28 mouse cellular contexts compared by ENCODE assay signal in genomic region chr10:128030860-128031259, GRCm38 (mm10). TPM values are rescaled to one million over a fixed set of nuclear protein-coding genes. Genes with fewer than 3 reads are reported as not detected.
A peak's percentile ranks its signal among the peaks of the same experiment; 100 is the strongest.
DNase-seq lines count a peak whose midpoint lies in the region; ATAC-seq and TF ChIP-seq lines count a peak whose summit lies in the region.
"Had no signal": no experiment of that assay in that cellular context is flagged by ENCODE, and none has a peak within 500 bp of the region (broad histone marks: within the 10 kb centered on the region; RNA-seq: fewer than 3 reads in every experiment).

No protein-coding gene starts in this region.

- no peak overlapping the region for H3K9ac ChIP-seq in kidney, postnatal 0 days (ENCODE audit: low read depth, low read length)
- H3K9ac ChIP-seq: embryonic facial prominence, embryonic 13.5 days; embryonic facial prominence, embryonic 15.5 days; forebrain, embryonic 12.5 days had no signal

- H3K27ac ChIP-seq in kidney, postnatal 0 days, result no peak overlapping the region
- H3K27ac ChIP-seq: embryonic facial prominence, embryonic 13.5 days; embryonic facial prominence, embryonic 15.5 days; forebrain, embryonic 10.5 days; forebrain, embryonic 12.5 days had no signal

- no peaks in the 10 kb centered on the region for H3K9me3 ChIP-seq in kidney, postnatal 0 days (replicated peaks; ENCODE audit: low read length)
- no peaks in the 10 kb centered on the region for H3K9me3 ChIP-seq in megakaryocyte, embryonic 14.5 days
- H3K9me3 ChIP-seq: embryonic facial prominence, embryonic 13.5 days; embryonic facial prominence, embryonic 15.5 days; forebrain, embryonic 10.5 days; forebrain, embryonic 12.5 days had no signal

- no peaks in the 10 kb centered on the region for H3K27me3 ChIP-seq in kidney, postnatal 0 days (ENCODE audit: insufficient read depth, low read length)
- H3K27me3 ChIP-seq in megakaryocyte, embryonic 14.5 days (replicated peaks), result no peaks in the 10 kb centered on the region
- H3K27me3 ChIP-seq: embryonic facial prominence, embryonic 13.5 days; embryonic facial prominence, embryonic 15.5 days; forebrain, embryonic 12.5 days; Patski had no signal

- 0 out of 2 replicates have a peak, but pooled peaks cover 6% of the 10 kb centered on the region for H3K36me3 ChIP-seq in kidney, postnatal 0 days (ENCODE audit: insufficient read depth, low read length)
- peaks cover 34% of the 10 kb centered on the region for H3K36me3 ChIP-seq in megakaryocyte, embryonic 14.5 days (replicated peaks; ENCODE audit: low read length)

- no peak overlapping the region for H3K4me3 ChIP-seq in kidney, postnatal 0 days (replicated peaks; ENCODE audit: low read depth, low read length)
- H3K4me3 ChIP-seq in megakaryocyte, embryonic 14.5 days (replicated peaks), result peak overlapping the region; percentile 14
- H3K4me3 ChIP-seq: embryonic facial prominence, embryonic 13.5 days; embryonic facial prominence, embryonic 15.5 days; erythroblast, embryonic 14.5 days; forebrain, embryonic 10.5 days; forebrain, embryonic 12.5 days had no signal

- H3K4me2 ChIP-seq in kidney, postnatal 0 days (ENCODE audit: low read length), result no peak overlapping the region
- H3K4me2 ChIP-seq: embryonic facial prominence, embryonic 13.5 days; embryonic facial prominence, embryonic 15.5 days; forebrain, embryonic 12.5 days had no signal

- no peak for TF ChIP-seq CTCF in kidney, postnatal 0 days (IDR thresholded peaks at IDR 0.05; ENCODE audit: low read depth)

- peak; percentile 54 for DNase-seq in kidney, postnatal 0 days (ENCODE audit: low spot score)
- DNase-seq in kidney, postnatal 36 days, result no peak
- DNase-seq in adipocyte (ENCODE audit: low spot score), result no peak
- DNase-seq: adrenal gland, adult 2 months; adrenal gland, postnatal 10 days; adrenal gland, postnatal 25 days; cerebellum, adult 11 months; cerebellum, adult 18-20 months; cerebellum, adult 8-10 months; cerebellum, adult 9-11 months; cerebellum, postnatal 14 days; cerebellum, postnatal 36 days; embryo, embryonic 11 days had no signal

- peaks cover 6% of the 10 kb centered on the region; the same call in 1 of the 2 replicates for H3K4me1 ChIP-seq in kidney, postnatal 0 days (replicated peaks; ENCODE audit: insufficient read depth, low read length)
- H3K4me1 ChIP-seq in megakaryocyte, embryonic 14.5 days, result peaks cover 35% of the 10 kb centered on the region

- 44% methylated on average over 2 of the region's 2 CpGs for WGBS in kidney, postnatal 0 days

- no peak for ATAC-seq in kidney, postnatal 0 days (replicated peaks; ENCODE audit: low FRiP score, low read depth)
- no peak for ATAC-seq in megakaryocyte, adult 5-6 weeks (ENCODE audit: poor library complexity, severe bottlenecking)
- ATAC-seq: activated CD4-positive, CD25-positive, alpha-beta regulatory T cell, adult 4 months; forebrain, embryonic 14.5 days; forebrain, embryonic 16.5 days; Patski had no signal

RNA-seq across cellular contexts. Expression of gene Naca, which starts 4.5 kb away (rescaled TPM):
- polyA plus RNA-seq in kidney, postnatal 0 days (2015; fragmentation: Nextera tagmentation; extraction: Ambion mirVana), result 769 and 820 TPM in 2 replicates
- polyA plus RNA-seq in megakaryocyte, embryonic 14.5 days (2012; ENCODE audit: insufficient read depth, low replicate concordance), result 24.2 and 146 TPM in 2 replicates
- 699 and 796 TPM in 2 replicates for total RNA-seq in megakaryocyte, adult 5-6 weeks (2015)
- 1,510 and 1,709 TPM in 2 replicates for total RNA-seq in megakaryocyte, adult 5-6 weeks (2017)

RNA-seq across cellular contexts. Expression of gene Prim1, which starts 15.9 kb away (rescaled TPM):
- 43.9 and 53.2 TPM in 2 replicates for polyA plus RNA-seq in kidney, postnatal 0 days (2015; fragmentation: Nextera tagmentation; extraction: Ambion mirVana)
- polyA plus RNA-seq in megakaryocyte, embryonic 14.5 days (2012; ENCODE audit: insufficient read depth, low replicate concordance), result 2.6 TPM in 1 of 2 replicates, not detected in the other
- 70.7 and 76.4 TPM in 2 replicates for total RNA-seq in megakaryocyte, adult 5-6 weeks (2015)
- 66.4 and 66.8 TPM in 2 replicates for total RNA-seq in megakaryocyte, adult 5-6 weeks (2017)

RNA-seq across cellular contexts. Expression of gene Hsd17b6, which starts 23.4 kb away (rescaled TPM):
- not detected in 2 replicates for polyA plus RNA-seq in kidney, postnatal 0 days (2015; fragmentation: Nextera tagmentation; extraction: Ambion mirVana)
- polyA plus RNA-seq in megakaryocyte, embryonic 14.5 days (2012; ENCODE audit: insufficient read depth, low replicate concordance), result not detected in 2 replicates
- not detected in 2 replicates for total RNA-seq in megakaryocyte, adult 5-6 weeks (2015)
- total RNA-seq in megakaryocyte, adult 5-6 weeks (2017), result not detected in 2 replicates
- total RNA-seq: adrenal gland, postnatal 25 days; common myeloid progenitor, adult 5-6 weeks had no signal
- polyA plus RNA-seq: activated CD4-positive, CD25-positive, alpha-beta regulatory T cell, adult 4 months; adrenal gland, adult 2 months; brain, embryonic 14.5 days; C2C12; embryonic facial prominence, embryonic 11.5 days; embryonic facial prominence, embryonic 13.5 days; erythroblast, embryonic 14.5 days; forebrain, embryonic 10.5 days; forebrain, embryonic 12.5 days; forebrain, embryonic 14.5 days; forebrain, embryonic 16.5 days; Patski had no signal

RNA-seq across cellular contexts. Expression of gene Ptges3, which starts 27.9 kb away (rescaled TPM):
- 467 and 468 TPM in 2 replicates for polyA plus RNA-seq in kidney, postnatal 0 days (2015; fragmentation: Nextera tagmentation; extraction: Ambion mirVana)
- 77.9 and 96.2 TPM in 2 replicates for polyA plus RNA-seq in megakaryocyte, embryonic 14.5 days (2012; ENCODE audit: insufficient read depth, low replicate concordance)
- total RNA-seq in megakaryocyte, adult 5-6 weeks (2015), result 118 and 120 TPM in 2 replicates
- 140 and 162 TPM in 2 replicates for total RNA-seq in megakaryocyte, adult 5-6 weeks (2017)

RNA-seq across cellular contexts. Expression of gene Atp5b, which starts 52.2 kb away (rescaled TPM):
- polyA plus RNA-seq in kidney, postnatal 0 days (2015; fragmentation: Nextera tagmentation; extraction: Ambion mirVana), result 3,631 and 3,848 TPM in 2 replicates
- polyA plus RNA-seq in megakaryocyte, embryonic 14.5 days (2012; ENCODE audit: insufficient read depth, low replicate concordance), result 796 and 843 TPM in 2 replicates
- 902 and 936 TPM in 2 replicates for total RNA-seq in megakaryocyte, adult 5-6 weeks (2015)
- 1,533 and 1,600 TPM in 2 replicates for total RNA-seq in megakaryocyte, adult 5-6 weeks (2017)

Comparison
In these comparisons a context has a peak if more than half of its experiments do, and no peak if none do; other contexts are left out.
1. RNA of gene Prim1, which starts 15.9 kb away (polyA plus RNA-seq): 43.9 to 53.2 TPM in kidney, postnatal 0 days; 2.6 TPM in megakaryocyte, embryonic 14.5 days; every median in the first group is over 10 times any median in the second.